Mouse (Mus musculus): ENCODE measurements at regions not wholly inside any gene's neighbourhood (a gene's known extent, or its start where the extent isn't known, plus 50 kb on each side); places are given as distances from the start of the nearest gene placed in this dataset.

GRCm38 (mm10) chr12:32306326-32306725, 72.2 kb upstream of the Ccdc71l start:
- Histone ChIP-seq H3K79me2 (replicated peaks; ENCODE audit: control insufficient read depth, insufficient read depth, low read length) (no peaks in the 10 kb centered on the region), H3K27me3 (ENCODE audit: control insufficient read depth, insufficient read depth, low read length) (no peaks in the 10 kb centered on the region), H3K4me3 (no peak overlapping the region), H3K4me1 (ENCODE audit: control insufficient read depth, insufficient read depth, low read length) (no peaks in the 10 kb centered on the region), H3K9ac (ENCODE audit: low read depth, low read length) (no peak overlapping the region), H3K27ac (no peak overlapping the region), H3K36me3 (ENCODE audit: control insufficient read depth, insufficient read depth, low read length) (no peaks in the 10 kb centered on the region)
- WGBS = 57% methylated on average over 4 of the region's 4 CpGs
- TF ChIP-seq EP300 (IDR thresholded peaks at IDR 0.05; ENCODE audit: insufficient read depth, low read depth, low read length) (no peak), CTCF (IDR thresholded peaks at IDR 0.05) (no peak), POLR2A (IDR thresholded peaks at IDR 0.05; ENCODE audit: insufficient read depth, low read depth, low read length) (no peak)
- no peak for DNase-seq
- intact Hi-C loops (cut with DNase I) = no loop called here

- no peaks in the 10 kb centered on the region for H3K79me2 ChIP-seq (replicated peaks; ENCODE audit: control insufficient read depth, insufficient read depth, low read length)
- no peaks in the 10 kb centered on the region for H3K27me3 ChIP-seq (ENCODE audit: control insufficient read depth, insufficient read depth, low read length)
- no peak for TF ChIP-seq CTCF (IDR thresholded peaks at IDR 0.05)
- no peak for TF ChIP-seq POLR2A (IDR thresholded peaks at IDR 0.05; ENCODE audit: insufficient read depth, low read depth, low read length)
- no peak for TF ChIP-seq EP300 (IDR thresholded peaks at IDR 0.05; ENCODE audit: insufficient read depth, low read depth, low read length)
- DNase-seq = no peak
- H3K4me3 ChIP-seq = no peak overlapping the region
- no peaks in the 10 kb centered on the region for H3K4me1 ChIP-seq (ENCODE audit: control insufficient read depth, insufficient read depth, low read length)
- H3K9ac ChIP-seq (ENCODE audit: low read depth, low read length) = no peak overlapping the region
- no peaks in the 10 kb centered on the region for H3K36me3 ChIP-seq (ENCODE audit: control insufficient read depth, insufficient read depth, low read length)
- no peak overlapping the region for H3K27ac ChIP-seq
- WGBS = 50% methylated on average over 9 of the region's 9 CpGs
- intact Hi-C loops (cut with DNase I) = no loop called here
These were observed 71.1 kb upstream of the Ccdc71l start for GRCm38 (mm10) chr12:32307280-32308006.

GRCm38 (mm10) chr12:32315099-32315783, 63.3 kb upstream of the Ccdc71l start:
- H3K36me3 ChIP-seq (ENCODE audit: control insufficient read depth, insufficient read depth, low read length) = no peaks in the 10 kb centered on the region
- intact Hi-C loops (cut with DNase I) = no loop called here
- no peak overlapping the region for H3K4me3 ChIP-seq
- no peaks in the 10 kb centered on the region for H3K27me3 ChIP-seq (ENCODE audit: control insufficient read depth, insufficient read depth, low read length)
- 92% methylated on average over 1 of the region's 1 CpGs for WGBS
- no peaks in the 10 kb centered on the region for H3K4me1 ChIP-seq (ENCODE audit: control insufficient read depth, insufficient read depth, low read length)
- no peak overlapping the region for H3K9ac ChIP-seq (ENCODE audit: low read depth, low read length)
- TF ChIP-seq CTCF (IDR thresholded peaks at IDR 0.05) = no peak
- no peak for TF ChIP-seq EP300 (IDR thresholded peaks at IDR 0.05; ENCODE audit: insufficient read depth, low read depth, low read length)
- TF ChIP-seq POLR2A (IDR thresholded peaks at IDR 0.05; ENCODE audit: insufficient read depth, low read depth, low read length) = no peak
- no peak for DNase-seq
- no peaks in the 10 kb centered on the region for H3K79me2 ChIP-seq (replicated peaks; ENCODE audit: control insufficient read depth, insufficient read depth, low read length)
- no peak overlapping the region for H3K27ac ChIP-seq
